Mouse (Mus musculus) spleen, postnatal 4 days (tissue): ENCODE measurements at regions not wholly inside any gene's neighbourhood (a gene's known extent, or its start where the extent isn't known, plus 50 kb on each side); places are given as distances from the start of the nearest gene placed in this dataset.

Experiments used
- DNase-seq, 2 experiments: peaks; one replicate each; pipeline ENCODE4 v3.0.0; 2022; ENCODE audit warnings: low spot score in 2 of 2

DNA sequence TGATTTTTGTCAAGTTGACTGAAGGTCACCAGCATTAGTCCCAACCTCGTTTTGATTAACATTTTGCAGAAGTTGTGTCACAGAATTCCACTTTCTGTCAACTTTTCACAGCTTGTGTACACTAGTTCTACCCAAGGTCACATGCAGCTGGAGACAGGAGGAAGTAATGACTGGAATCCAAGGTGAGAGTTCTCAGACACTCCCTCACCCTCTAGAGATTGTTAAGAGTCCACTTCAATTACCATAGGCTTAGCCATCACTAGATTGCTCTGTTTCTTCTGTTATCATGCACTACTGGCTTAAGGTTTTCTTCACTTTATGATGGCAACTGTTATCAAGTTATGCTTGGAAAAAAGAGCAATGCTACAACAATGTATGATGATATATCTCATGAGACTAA lies 379.0 kb downstream of the Samd5 start:
- no peak for DNase-seq

DNA sequence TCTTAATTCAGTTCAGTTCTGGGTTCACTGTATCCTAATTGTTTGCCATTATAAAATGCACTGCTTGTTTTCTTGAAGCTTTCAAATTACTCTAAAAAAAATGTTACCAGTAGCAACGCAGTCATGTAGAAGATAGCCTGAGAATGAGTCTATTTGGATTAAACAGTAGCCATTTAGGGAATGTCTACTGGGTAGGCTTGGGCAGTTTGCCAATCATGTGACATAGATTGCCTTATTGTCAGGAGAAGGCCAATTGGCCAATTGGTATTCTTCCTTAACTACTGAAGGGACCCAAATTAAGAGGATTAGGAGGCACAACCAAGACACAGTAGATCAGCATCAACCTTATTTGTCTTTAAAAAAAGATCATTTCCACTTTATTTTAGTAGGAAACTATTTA lies 379.7 kb downstream of the Samd5 start:
- no peak for DNase-seq

DNA sequence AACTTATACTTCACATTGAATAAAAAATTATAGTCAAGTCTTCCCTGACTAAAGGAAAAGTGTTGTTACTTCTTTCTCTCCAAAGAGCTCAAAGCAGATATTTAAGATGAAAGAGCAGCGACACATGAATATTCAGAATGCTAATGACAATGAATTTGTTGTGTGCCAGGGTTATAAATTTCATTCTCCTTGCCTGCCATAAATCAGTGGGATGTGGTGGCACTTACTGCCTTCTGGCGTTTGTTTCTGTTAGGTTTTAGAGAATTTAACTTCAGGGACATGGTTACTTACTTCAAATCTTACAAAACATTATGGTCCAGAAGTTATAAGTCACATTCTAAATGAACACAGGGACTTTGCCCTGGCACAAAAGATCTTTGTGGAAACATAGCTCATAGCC lies 380.4 kb downstream of the Samd5 start:
- DNase-seq = no peak

DNA sequence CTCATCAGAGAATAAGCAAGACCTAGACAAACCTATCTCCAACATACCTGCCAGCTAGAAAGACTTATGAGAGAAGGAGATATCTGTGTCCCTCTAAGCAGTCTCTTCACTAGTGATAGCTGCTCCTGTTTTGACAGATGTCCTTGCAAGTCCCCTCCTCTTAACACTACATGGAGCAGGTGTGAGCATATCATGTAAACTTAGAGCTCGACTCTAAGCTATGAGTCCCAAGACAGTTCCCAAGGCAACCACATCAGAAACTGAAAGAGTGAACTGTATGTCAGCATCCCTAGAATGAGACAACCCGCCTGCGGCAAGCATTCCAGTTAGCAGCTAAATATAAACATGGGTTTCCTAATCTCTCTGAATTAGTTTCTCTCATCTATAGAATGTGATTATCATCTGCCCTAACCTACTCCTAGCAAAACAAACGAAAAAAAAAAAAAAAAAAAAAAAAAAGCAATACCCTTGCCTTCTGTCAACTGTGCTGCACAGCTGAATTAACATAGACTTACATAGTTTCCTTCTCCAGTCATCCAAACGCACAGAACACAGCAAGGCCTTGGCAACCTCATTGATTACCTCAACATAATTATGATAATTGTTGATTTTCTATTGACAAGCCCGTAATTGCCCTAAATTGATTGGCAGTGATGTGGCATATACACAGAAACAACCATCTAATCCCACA lies 383.4 kb downstream of the Samd5 start:
- DNase-seq = no peak

DNA sequence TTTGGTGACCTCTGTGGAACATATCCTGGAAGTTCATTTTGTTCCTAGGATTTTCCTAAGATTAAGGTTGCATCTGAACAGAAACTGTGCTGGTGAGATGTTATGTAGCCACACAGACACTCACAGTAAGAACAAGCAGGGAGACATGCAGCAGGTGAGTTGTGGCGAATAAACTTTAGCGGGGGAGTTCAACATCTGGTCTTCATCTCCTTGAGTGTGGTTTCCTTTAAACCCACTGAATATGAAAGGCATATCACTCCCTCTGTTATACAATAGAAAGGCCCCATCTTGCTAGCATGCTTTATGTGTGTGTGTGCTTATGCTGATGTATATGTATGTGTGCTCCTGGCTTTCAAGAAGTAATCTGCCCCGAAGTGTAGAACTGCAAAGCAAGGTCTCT lies 387.1 kb upstream of the Sash1 start:
- DNase-seq = no peak

DNA sequence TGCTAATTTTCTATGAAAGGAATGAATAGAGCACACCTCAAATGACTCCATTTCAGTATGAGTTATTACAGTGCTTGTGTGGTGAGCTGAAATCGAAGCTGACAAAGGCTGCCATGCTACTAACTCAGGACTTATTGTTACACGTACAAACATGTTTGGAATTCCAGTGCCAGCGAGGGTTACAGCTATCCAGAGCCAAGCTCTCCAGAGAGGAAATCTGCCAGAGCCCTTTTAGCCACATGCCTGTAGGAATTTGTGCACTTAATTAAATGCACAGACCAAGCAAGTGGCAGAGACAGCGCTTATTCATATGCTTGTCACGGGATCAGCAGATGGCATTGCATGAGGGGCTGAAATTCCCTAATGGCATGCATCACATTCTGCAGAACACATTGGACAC lies 386.4 kb upstream of the Sash1 start:
- DNase-seq = no peak

DNA sequence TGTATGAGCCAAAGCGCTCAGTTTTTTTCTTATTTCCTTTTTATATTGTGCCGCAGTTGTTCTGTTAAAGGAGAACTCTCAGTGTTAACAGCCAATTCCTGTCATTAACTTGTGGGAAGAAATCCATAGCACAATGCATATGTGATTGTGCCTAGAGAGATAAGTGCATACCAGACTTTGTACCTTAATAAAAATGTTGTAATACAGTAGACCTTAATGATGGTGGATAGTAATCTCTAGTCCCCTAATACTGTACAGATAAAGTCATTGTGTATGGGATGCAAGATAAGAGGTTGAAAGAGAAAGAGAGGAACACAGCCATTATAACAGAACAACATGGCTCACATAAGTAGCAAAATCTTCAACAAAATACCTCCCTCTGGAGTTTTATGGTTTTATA lies 379.7 kb upstream of the Sash1 start:
- no peak for DNase-seq

DNA sequence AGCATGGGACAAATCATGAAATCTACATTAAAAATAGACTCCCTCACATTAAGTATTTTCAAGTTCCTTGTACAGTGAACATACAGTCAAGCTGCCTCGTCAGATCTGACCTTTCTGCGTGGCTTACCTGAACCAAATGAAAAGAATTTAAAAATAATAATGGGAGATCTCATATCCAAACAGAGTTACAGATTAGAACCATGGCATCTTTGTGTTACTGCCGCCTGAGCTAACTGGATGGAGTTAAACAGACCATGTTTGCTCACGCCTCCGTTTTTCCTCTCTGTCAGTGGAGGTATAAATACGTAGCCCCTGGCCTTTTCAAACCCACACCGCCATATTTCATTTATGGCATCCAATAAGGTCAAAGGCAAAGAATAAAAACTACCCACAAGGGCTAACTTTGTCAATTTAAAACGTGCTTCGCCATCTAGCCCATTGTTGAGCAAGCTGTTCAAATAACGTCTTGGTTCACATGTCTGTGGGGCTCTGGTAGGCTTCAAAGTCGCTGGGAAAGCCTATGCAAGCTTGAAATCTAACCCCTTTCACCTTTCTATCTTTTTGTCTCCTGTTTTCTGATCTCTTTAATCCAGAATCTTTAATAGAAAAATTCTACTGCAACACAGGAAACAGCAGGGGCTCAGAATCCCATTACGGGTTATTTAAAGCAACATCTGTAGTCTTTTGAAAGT lies 378.6 kb upstream of the Sash1 start:
- no peak for DNase-seq

DNA sequence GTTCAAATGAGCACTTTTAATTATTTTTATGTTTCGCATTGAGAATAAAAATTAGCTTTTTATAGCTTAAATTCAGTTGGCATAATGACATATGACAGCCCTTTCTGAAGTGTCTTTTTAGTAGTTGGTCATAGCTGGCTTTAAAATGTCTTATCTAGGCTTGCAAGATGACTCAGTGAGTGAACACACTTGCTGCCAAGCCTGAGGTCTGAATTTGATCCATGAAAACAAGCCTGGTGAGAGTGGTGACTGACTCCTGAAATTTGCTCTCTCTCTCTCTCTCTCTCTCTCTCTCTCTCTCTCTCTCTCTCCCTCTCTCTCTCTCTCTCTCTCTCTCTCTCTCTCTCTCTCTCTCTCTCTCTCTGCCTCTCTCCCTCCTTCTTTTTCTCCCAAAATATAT lies 372.8 kb upstream of the Sash1 start:
- DNase-seq = no peak

DNA sequence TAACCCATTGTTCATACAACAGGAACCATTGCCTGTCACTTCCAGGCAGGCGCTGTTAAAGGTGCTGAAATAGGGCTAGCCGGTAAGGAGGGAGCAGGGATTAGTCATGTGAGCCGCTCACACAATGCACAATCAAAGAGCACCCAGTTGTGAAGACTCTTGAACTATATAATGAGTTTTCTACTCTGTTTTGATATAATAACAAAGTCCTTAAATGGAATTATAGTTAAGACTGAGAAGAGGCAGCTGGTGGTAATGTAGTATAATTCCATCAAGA lies 367.0 kb upstream of the Sash1 start:
- DNase-seq = no peak

DNA sequence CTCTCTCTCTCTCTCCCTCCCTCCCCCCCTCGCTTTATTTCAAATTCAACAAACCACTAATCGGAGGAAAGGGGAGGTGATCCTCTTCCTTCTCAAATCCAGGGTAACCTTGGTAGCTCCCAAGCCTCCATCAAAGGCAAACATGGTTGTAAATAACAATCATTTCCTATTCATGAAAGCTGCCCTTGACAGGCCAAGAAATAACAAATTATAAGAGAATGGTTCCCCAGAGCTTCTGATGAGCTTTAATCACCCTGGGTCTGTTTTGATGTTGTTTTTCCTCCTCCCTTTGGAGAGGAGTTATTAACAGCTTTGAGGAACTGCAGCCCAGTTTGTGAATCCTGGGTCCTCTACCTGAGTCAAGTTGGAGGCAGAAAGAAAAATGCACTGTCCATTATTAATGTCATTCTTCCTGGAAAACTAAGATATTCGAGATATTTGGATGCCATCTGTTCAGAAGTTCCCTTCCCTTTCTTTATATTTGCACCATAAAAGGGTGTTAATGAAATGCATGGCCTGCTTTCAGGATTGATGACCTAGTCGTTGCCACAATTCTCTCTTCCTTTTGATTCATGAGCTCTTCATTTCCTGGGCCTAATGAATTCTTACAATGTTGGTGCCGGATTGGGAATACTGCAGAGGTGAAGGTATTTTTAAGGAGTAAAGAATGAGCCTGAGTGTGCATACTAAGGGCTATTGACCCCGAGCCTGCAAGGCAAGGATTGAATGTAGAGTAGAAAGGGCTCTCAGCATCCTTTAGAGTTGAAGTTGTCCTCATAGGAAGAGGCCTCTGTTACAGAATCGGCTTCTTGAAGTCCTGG lies 366.5 kb upstream of the Sash1 start:
- no peak for DNase-seq

DNA sequence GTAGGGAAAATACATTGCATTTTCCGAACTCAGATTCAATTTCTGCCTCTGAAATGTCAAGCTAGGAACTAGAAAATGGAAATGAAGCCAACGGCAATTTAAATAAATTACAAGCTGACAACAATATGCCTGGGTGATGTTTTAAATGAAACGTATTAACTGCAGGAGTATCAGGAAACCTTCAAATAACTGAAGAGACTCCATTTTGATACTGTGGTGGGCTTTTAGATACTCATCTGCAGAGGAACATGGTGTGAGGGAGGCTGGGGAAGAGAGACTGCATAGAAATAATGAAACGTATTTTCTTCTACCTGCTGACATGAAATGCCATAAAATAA lies 357.4 kb upstream of the Sash1 start:
- DNase-seq = no peak

DNA sequence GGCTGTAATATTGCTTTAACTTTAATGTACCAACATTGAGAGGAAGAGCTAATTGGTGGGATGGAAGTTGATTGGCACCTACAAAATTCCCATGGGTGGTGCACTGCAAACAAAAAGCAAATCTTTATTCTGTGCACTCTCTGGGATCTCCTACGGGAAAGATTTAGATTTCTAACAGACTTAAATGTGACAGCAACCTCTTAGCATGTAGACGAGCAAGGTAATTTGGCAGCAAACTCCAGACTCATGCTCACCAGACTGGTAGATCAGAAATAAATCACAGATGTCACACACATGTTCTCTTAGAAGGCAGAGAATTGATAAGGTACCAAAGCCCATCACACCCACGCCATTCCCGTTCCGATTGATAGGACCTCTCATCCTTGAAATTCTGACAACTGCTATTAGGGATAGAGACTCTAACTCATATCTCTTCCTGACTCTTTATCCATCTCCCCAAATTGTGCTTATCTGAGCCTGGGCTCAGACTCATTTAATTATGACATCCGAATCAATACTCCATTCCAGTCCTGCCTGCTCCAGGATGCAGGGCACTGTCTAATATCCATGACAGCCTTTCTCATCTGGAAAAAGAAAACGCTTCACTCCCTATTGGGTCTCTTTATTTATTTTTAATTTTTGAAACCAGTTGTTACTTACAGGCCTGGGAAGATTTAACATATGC lies 356.9 kb upstream of the Sash1 start:
- no peak for DNase-seq

DNA sequence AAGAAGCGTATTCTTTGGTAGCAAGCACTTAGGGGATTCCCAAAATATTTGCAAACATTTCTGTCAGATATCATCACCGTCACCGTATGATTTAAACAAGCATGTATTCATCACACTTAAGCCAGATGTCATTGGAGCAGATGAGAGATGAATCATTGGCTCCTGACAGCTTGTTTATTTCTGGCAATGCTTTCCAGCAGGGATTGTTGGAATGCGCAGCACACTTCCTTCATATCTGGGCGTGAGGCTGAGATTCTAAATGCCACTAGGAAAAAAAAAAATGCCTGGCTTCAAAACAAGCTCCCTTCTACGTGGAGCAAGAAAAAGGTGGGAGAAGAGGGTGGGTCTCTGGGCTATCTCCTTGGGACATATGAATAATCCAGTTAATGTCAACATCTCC lies 354.1 kb upstream of the Sash1 start:
- DNase-seq = no peak

DNA sequence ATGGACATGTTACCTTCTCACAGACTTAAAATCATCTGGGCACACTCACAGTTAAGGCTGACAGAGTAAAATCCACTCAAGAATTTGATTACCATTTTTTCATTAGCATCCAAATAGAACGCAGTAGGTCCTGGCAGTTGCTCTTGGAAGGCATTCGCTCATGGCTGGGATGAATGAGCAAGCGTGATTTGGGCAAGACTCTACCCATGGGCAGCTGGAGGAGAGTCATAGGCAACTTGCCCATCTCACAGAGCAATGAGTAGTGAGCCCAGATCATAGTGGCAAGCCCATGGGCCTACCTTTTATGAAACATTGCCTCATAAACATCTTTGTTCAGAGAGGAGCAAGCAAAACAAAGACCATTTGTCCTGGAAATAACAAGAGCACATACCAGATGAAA lies 345.9 kb upstream of the Sash1 start:
- no peak for DNase-seq

DNA sequence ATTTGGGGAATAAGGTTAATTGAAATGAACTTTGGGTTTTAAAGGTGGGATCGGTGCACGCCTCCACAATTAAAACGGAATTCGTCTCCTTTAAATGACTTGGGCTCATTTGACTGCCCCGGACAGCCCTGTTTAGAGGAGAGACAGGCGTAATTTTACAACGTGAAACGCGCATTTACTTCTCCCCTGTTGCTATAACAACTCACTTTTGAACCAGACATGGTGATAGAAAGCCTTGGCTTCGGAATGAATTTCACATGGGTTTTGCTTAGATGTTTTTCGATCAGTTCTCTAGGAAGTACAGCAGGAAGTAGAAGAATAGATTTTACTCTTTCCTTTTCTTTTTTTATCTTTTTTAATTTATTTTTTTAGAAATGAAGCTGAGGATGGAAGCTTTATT lies 343.2 kb upstream of the Sash1 start:
- DNase-seq = no peak

DNA sequence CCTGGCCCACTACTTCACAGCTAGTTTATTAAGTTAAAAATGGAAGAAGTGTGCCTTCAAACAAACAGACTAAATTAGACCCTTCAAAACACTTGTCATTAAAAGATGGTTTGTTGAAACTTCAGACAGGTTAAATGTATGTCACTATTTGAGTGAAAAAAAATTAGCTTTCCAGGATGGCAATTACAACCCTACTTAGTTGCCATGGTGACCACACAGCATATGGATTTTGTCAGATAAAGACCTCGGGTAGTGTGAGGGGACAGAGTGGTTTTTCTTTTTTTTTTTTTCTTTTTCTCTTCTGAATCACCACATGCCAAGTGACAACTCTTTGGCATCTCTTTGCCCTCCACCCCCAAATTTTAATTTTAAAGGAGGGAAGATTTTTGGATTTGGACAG lies 341.5 kb upstream of the Sash1 start:
- no peak for DNase-seq

DNA sequence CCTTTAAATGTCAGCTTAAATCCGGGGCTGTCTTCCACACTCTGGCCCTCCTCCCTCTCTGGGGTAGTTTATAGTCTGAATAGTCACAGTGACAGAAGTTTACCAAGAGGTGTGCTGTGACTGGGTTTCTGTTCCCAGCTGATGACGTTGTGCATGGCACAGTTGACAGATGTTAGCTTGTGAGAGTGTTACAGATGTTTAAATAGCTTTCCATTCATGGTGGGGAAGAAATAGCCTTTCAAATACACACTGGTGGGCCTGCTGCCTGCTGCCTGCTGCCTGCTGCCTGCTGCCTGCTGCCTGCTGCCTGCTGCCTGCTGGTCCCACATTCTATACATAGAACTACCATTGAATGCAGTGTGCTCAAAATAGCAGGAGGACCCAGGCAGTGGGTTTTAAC lies 324.8 kb upstream of the Sash1 start:
- DNase-seq = no peak

DNA sequence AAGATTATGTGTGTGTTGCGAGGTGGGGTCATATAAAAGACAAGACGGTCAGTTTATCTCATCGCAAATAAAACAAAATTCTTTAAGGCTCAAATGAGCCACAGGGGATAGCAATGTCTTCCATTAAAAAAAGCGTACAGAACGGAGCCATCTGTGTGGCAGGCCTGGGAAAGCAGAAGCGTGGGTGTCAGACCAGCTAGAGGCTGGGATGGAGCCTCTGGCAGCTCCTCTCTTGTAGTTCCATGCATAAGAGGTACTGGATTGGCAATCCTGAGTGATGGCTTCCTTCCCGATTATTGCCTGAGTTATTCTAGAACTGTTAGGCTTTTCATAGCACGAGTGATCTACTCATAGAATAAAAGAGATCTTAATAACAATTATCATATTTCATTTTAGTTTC lies 318.2 kb upstream of the Sash1 start:
- no peak for DNase-seq

DNA sequence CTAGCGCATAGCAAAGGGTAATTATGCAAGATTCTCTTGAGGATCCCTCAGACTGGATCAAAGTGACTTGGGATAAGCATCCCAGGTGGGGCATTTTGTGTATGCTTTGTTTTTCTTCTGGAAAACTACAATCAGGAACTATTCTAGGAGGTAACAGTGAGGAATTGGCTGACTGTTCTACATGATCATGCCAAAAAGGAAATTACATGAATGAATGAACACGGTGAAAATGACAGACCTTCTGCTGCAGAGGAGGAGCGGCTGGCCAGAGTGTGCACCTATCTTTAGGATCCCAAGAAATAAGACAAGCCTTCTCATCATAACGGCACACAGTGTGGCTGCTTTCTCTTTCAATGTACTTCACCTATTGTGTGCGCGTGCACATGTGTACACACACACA lies 317.5 kb upstream of the Sash1 start:
- no peak for DNase-seq

DNA sequence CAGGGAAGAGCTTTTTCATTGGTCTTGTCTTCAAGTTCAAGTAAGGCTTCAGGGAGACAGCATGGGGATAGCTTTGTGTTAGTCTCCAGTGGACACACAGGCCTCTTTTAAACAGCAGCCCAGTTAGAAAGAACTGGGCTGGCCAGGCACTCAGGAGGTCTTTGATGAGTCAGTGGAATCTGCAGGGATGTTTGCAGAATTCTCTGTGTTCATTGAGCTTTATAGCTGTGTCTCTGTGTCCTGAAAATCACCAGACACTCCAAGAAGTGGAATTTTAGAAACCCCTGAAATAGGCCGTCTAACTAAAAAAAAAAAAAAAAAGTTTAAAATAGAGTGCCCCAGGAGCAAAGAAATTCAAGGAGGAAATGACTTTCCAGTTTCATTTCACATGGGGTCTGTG lies 317.1 kb upstream of the Sash1 start:
- no peak for DNase-seq

DNA sequence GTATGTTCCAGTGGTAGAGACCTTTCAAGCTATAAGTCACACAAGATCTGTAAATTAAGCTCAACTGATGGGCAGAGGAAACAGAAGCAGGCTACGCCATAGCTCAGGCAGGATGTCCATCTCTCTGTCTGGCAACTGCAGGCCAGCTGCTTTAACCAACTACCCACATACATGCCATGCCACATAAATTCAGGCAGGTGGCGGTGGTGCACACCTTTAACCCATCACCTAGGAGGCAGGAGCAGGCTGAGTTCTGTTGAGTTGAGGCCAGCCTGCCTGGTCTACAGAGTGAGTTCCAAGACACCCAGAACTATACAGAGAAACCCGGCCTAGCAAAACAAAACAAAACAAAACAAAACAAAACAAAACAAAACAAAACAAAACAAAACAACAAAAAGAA lies 289.1 kb upstream of the Sash1 start:
- no peak for DNase-seq

DNA sequence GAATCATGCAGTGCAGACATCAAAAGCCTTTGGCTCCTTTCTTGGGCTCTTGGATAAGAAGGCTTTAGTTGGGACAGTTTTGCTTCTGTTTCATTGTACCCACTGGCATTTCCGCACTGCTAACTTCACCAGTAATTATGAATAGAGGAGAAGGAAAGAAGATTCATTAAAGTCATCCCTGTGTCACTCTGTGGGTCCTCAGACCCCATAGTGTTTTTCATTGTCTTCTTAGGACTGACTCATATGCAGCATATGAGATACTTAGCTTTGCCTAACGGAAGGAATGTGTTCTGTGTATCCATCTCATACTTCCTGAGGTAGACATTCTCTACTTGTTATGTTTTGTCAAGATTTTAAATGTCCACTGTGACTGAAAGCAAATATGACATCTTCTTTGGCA lies 287.6 kb upstream of the Sash1 start:
- DNase-seq = no peak
